Mouse (Mus musculus): ENCODE measurements at regions not wholly inside any gene's neighbourhood (a gene's known extent, or its start where the extent isn't known, plus 50 kb on each side); places are given as distances from the start of the nearest gene placed in this dataset.

GRCm38 (mm10) chr7:117134869-117135268, 245.9 kb upstream of the Xylt1 start:
- no peaks in the 10 kb centered on the region for H3K36me3 ChIP-seq (ENCODE audit: control insufficient read depth, insufficient read depth, low read length)
- H3K4me2 ChIP-seq, result no peak overlapping the region
- H3K9ac ChIP-seq (ENCODE audit: low read depth, low read length), result no peak overlapping the region
- no peak overlapping the region for H3K4me3 ChIP-seq (ENCODE audit: low read depth, low read length)
- H3K27me3 ChIP-seq (ENCODE audit: control insufficient read depth, insufficient read depth, low read length), result no peaks in the 10 kb centered on the region
- no peak for ATAC-seq (replicated peaks; ENCODE audit: insufficient number of reproducible peaks, low FRiP score, low TSS enrichment)
- H3K27ac ChIP-seq (ENCODE audit: low read depth, low read length), result no peak overlapping the region
- 64% methylated on average over 1 of the region's 1 CpGs for WGBS (ENCODE audit: insufficient replicate concordance)
- no peaks in the 10 kb centered on the region for H3K9me3 ChIP-seq (replicated peaks; ENCODE audit: control insufficient read depth, low read length)
- H3K4me1 ChIP-seq (ENCODE audit: control insufficient read depth, insufficient read depth, low read length), result peaks cover 4% of the 10 kb centered on the region; the same call in 1 of the 2 replicates

GRCm38 (mm10) chr7:117138681-117139080, 242.1 kb upstream of the Xylt1 start:
- H3K36me3 ChIP-seq (ENCODE audit: control insufficient read depth, insufficient read depth, low read length), result no peaks in the 10 kb centered on the region
- H3K27me3 ChIP-seq (ENCODE audit: control insufficient read depth, insufficient read depth, low read length), result no peaks in the 10 kb centered on the region
- no peak overlapping the region for H3K4me3 ChIP-seq (ENCODE audit: low read depth, low read length)
- no peak overlapping the region for H3K27ac ChIP-seq (ENCODE audit: low read depth, low read length)
- no peaks in the 10 kb centered on the region for H3K9me3 ChIP-seq (replicated peaks; ENCODE audit: control insufficient read depth, low read length)
- WGBS (ENCODE audit: insufficient replicate concordance), result 47% methylated on average over 1 of the region's 1 CpGs
- H3K9ac ChIP-seq (ENCODE audit: low read depth, low read length), result no peak overlapping the region
- no peak overlapping the region for H3K4me2 ChIP-seq
- ATAC-seq (replicated peaks; ENCODE audit: insufficient number of reproducible peaks, low FRiP score, low TSS enrichment), result no peak
- peaks cover 4% of the 10 kb centered on the region; the same call in 1 of the 2 replicates for H3K4me1 ChIP-seq (ENCODE audit: control insufficient read depth, insufficient read depth, low read length)

GRCm38 (mm10) chr7:117139245-117139970, 241.4 kb upstream of the Xylt1 start:
- Histone ChIP-seq H3K27ac (ENCODE audit: low read depth, low read length) (no peak overlapping the region), H3K36me3 (ENCODE audit: control insufficient read depth, insufficient read depth, low read length) (no peaks in the 10 kb centered on the region), H3K4me3 (ENCODE audit: low read depth, low read length) (no peak overlapping the region), H3K4me1 (ENCODE audit: control insufficient read depth, insufficient read depth, low read length) (peaks cover 4% of the 10 kb centered on the region; the same call in 1 of the 2 replicates), H3K4me2 (no peak overlapping the region), H3K9ac (ENCODE audit: low read depth, low read length) (no peak overlapping the region), H3K27me3 (ENCODE audit: control insufficient read depth, insufficient read depth, low read length) (no peaks in the 10 kb centered on the region), H3K9me3 (replicated peaks; ENCODE audit: control insufficient read depth, low read length) (no peaks in the 10 kb centered on the region)
- 17% methylated on average over 5 of the region's 5 CpGs for WGBS (ENCODE audit: insufficient replicate concordance)
- ATAC-seq (replicated peaks; ENCODE audit: insufficient number of reproducible peaks, low FRiP score, low TSS enrichment), result no peak

GRCm38 (mm10) chr7:117139971-117140247, 240.9 kb upstream of the Xylt1 start:
- no peak for ATAC-seq (replicated peaks; ENCODE audit: insufficient number of reproducible peaks, low FRiP score, low TSS enrichment)
- Histone ChIP-seq H3K4me1 (ENCODE audit: control insufficient read depth, insufficient read depth, low read length) (peaks cover 4% of the 10 kb centered on the region; the same call in 1 of the 2 replicates), H3K27ac (ENCODE audit: low read depth, low read length) (no peak overlapping the region), H3K4me2 (no peak overlapping the region), H3K4me3 (ENCODE audit: low read depth, low read length) (no peak overlapping the region), H3K36me3 (ENCODE audit: control insufficient read depth, insufficient read depth, low read length) (no peaks in the 10 kb centered on the region), H3K27me3 (ENCODE audit: control insufficient read depth, insufficient read depth, low read length) (no peaks in the 10 kb centered on the region), H3K9ac (ENCODE audit: low read depth, low read length) (no peak overlapping the region), H3K9me3 (replicated peaks; ENCODE audit: control insufficient read depth, low read length) (no peaks in the 10 kb centered on the region)
- WGBS (ENCODE audit: insufficient replicate concordance), result 33% methylated on average over 1 of the region's 1 CpGs

- Histone ChIP-seq H3K27ac (ENCODE audit: low read depth, low read length) (no peak overlapping the region), H3K27me3 (ENCODE audit: control insufficient read depth, insufficient read depth, low read length) (no peaks in the 10 kb centered on the region), H3K9me3 (replicated peaks; ENCODE audit: control insufficient read depth, low read length) (no peaks in the 10 kb centered on the region), H3K9ac (ENCODE audit: low read depth, low read length) (no peak overlapping the region), H3K4me1 (ENCODE audit: control insufficient read depth, insufficient read depth, low read length) (no peaks in the 10 kb centered on the region), H3K4me2 (no peak overlapping the region), H3K36me3 (ENCODE audit: control insufficient read depth, insufficient read depth, low read length) (no peaks in the 10 kb centered on the region), H3K4me3 (ENCODE audit: low read depth, low read length) (no peak overlapping the region)
- 80% methylated on average over 7 of the region's 7 CpGs for WGBS (ENCODE audit: insufficient replicate concordance)
- no peak for ATAC-seq (replicated peaks; ENCODE audit: insufficient number of reproducible peaks, low FRiP score, low TSS enrichment)
These were observed 234.0 kb upstream of the Xylt1 start for GRCm38 (mm10) chr7:117146809-117147208.

GRCm38 (mm10) chr7:117150355-117150754, 230.4 kb upstream of the Xylt1 start:
- Histone ChIP-seq H3K4me1 (ENCODE audit: control insufficient read depth, insufficient read depth, low read length) (no peaks in the 10 kb centered on the region), H3K36me3 (ENCODE audit: control insufficient read depth, insufficient read depth, low read length) (no peaks in the 10 kb centered on the region), H3K9me3 (replicated peaks; ENCODE audit: control insufficient read depth, low read length) (no peaks in the 10 kb centered on the region), H3K4me2 (no peak overlapping the region), H3K27ac (ENCODE audit: low read depth, low read length) (no peak overlapping the region), H3K27me3 (ENCODE audit: control insufficient read depth, insufficient read depth, low read length) (no peaks in the 10 kb centered on the region), H3K9ac (ENCODE audit: low read depth, low read length) (no peak overlapping the region), H3K4me3 (ENCODE audit: low read depth, low read length) (no peak overlapping the region)
- 59% methylated on average over 8 of the region's 8 CpGs for WGBS (ENCODE audit: insufficient replicate concordance)
- no peak for ATAC-seq (replicated peaks; ENCODE audit: insufficient number of reproducible peaks, low FRiP score, low TSS enrichment)

GRCm38 (mm10) chr7:117153826-117154550, 226.8 kb upstream of the Xylt1 start:
- Histone ChIP-seq H3K4me1 (ENCODE audit: control insufficient read depth, insufficient read depth, low read length) (no peaks in the 10 kb centered on the region), H3K9ac (ENCODE audit: low read depth, low read length) (no peak overlapping the region), H3K9me3 (replicated peaks; ENCODE audit: control insufficient read depth, low read length) (no peaks in the 10 kb centered on the region), H3K27ac (ENCODE audit: low read depth, low read length) (no peak overlapping the region), H3K4me2 (no peak overlapping the region), H3K27me3 (ENCODE audit: control insufficient read depth, insufficient read depth, low read length) (no peaks in the 10 kb centered on the region), H3K4me3 (ENCODE audit: low read depth, low read length) (no peak overlapping the region), H3K36me3 (ENCODE audit: control insufficient read depth, insufficient read depth, low read length) (no peaks in the 10 kb centered on the region)
- 57% methylated on average over 5 of the region's 5 CpGs for WGBS (ENCODE audit: insufficient replicate concordance)
- no peak for ATAC-seq (replicated peaks; ENCODE audit: insufficient number of reproducible peaks, low FRiP score, low TSS enrichment)

- Histone ChIP-seq H3K36me3 (ENCODE audit: control insufficient read depth, insufficient read depth, low read length) (no peaks in the 10 kb centered on the region), H3K9ac (ENCODE audit: low read depth, low read length) (no peak overlapping the region), H3K27ac (ENCODE audit: low read depth, low read length) (no peak overlapping the region), H3K4me2 (no peak overlapping the region), H3K4me1 (ENCODE audit: control insufficient read depth, insufficient read depth, low read length) (0 out of 2 replicates have a peak, but pooled peaks cover 6% of the 10 kb centered on the region), H3K9me3 (replicated peaks; ENCODE audit: control insufficient read depth, low read length) (no peaks in the 10 kb centered on the region), H3K4me3 (ENCODE audit: low read depth, low read length) (no peak overlapping the region), H3K27me3 (ENCODE audit: control insufficient read depth, insufficient read depth, low read length) (no peaks in the 10 kb centered on the region)
- no peak for ATAC-seq (replicated peaks; ENCODE audit: insufficient number of reproducible peaks, low FRiP score, low TSS enrichment)
- 34% methylated on average over 3 of the region's 3 CpGs for WGBS (ENCODE audit: insufficient replicate concordance)
These were observed 219.4 kb upstream of the Xylt1 start for GRCm38 (mm10) chr7:117161193-117161908.
